Mouse (Mus musculus) midbrain, embryonic 15.5 days (tissue): Measurements from ENCODE around the gene Klf9. TPM values are rescaled to one million over a fixed set of nuclear protein-coding genes. Genes with fewer than 3 reads are reported as not detected.
A peak's percentile ranks its signal among the peaks of the same experiment; 100 is the strongest.

Experiments used
- ATAC-seq: fragments of 200-750 bp; cut with Nextera tagmentation; replicated peaks from 2 replicates; pipeline ENCODE4 v1.8.0; 2017; ENCODE audit warnings: moderate TSS enrichment
- H3K27ac ChIP-seq: fragments of 300-500 bp; sonication (generic); 2 replicates; pipeline ENCODE4 v1.5.1; 2015; ENCODE audit warnings: mild to moderate bottlenecking, inconsistent platforms
- H3K27me3 ChIP-seq: fragments of 300-500 bp; sonication (generic); replicated peaks from 2 replicates; pipeline ENCODE4 v1.6.1; 2015; ENCODE audit warnings: inconsistent platforms
- H3K36me3 ChIP-seq: fragments of 300-500 bp; sonication (generic); replicated peaks from 2 replicates; pipeline ENCODE4 v1.6.1; 2015; ENCODE audit warnings: inconsistent platforms
- H3K4me1 ChIP-seq: fragments of 300-500 bp; sonication (generic); 2 replicates; pipeline ENCODE4 v1.6.1; 2015; ENCODE audit warnings: inconsistent platforms
- H3K4me2 ChIP-seq: fragments of 300-500 bp; sonication (generic); 2 replicates; pipeline ENCODE4 v1.6.1; 2015; ENCODE audit warnings: inconsistent platforms, mild to moderate bottlenecking, moderate library complexity
- H3K4me3 ChIP-seq: fragments of 300-500 bp; sonication (generic); 2 replicates; pipeline ENCODE4 v1.5.1; 2015; ENCODE audit warnings: mild to moderate bottlenecking, inconsistent platforms
- H3K9ac ChIP-seq: fragments of 300-500 bp; sonication (generic); 2 replicates; pipeline ENCODE4 v1.6.1; 2015; ENCODE audit warnings: mild to moderate bottlenecking, inconsistent platforms
- H3K9me3 ChIP-seq: fragments of 300-500 bp; sonication (generic); 2 replicates; pipeline ENCODE4 v1.6.1; 2016; ENCODE audit warnings: inconsistent platforms
- WGBS: fragments of 180-500 bp; shearing (Covaris S2); methylation state at CpG from one replicate; pipeline ENCODE4 v1.1.7; 2015; ENCODE audit warnings: mixed read lengths; 5-methylcytosine and 5-hydroxymethylcytosine counted together
- polyA plus RNA-seq: library from polyadenylated mRNA; unstranded; fragments of >200 nt; fragmentation: Nextera tagmentation; extraction: Ambion mirVana; gene quantifications from 2 replicates; pipeline ENCODE4 v1.2.1, GENCODE M21; 2015

Klf9 gene
- polyA plus RNA-seq: 2.4 and 2.7 TPM in 2 replicates

DNA sequence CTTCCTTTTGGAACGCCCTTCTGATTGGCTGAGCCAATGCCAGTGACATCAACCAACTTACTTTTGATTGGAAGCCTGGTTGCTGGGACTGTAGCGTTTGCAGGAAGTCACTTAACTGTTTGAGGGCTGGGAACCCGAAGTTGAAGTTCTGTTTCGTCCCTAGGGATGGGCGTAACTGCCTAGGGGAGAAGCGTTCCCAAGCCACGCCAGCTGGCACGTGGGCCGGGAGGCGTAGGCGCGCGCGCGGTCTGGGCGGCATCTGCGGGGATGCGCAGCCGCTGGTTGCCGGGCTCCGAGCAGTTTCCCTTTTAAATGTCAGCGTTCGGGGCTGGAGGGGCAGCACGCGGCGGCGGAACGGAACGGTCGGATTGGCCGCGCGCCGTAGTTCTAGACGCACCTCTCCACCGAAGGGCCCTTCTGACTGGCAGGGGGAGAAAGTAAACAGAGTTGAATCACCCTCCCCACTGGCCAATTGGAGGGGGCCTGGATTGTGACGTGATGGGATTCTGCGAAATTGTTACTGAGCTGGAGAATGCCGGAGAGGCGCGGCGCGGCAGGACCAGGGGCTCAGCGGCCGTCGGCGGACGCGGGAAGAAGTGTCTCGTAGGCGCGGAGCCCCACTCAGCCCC lies at the start of gene Klf9:
TSS of gene Klf9 (plus strand) at position 538 of the 629 bp plus-strand sequence.
- no peaks in the 10 kb centered on the region for H3K36me3 ChIP-seq
- H3K27me3 ChIP-seq: peaks cover 64% of the 10 kb centered on the region
- peak within 1 kb of the TSS; percentile 100 for H3K4me2 ChIP-seq
- H3K4me3 ChIP-seq: peak within 1 kb of the TSS; percentile 64
- H3K27ac ChIP-seq: peak within 1 kb of the TSS; percentile 63
- no peaks in the 10 kb centered on the region for H3K9me3 ChIP-seq
- peak within 1 kb of the TSS; percentile 48 for H3K9ac ChIP-seq
- WGBS: under 1% methylated on average over 52 of the region's 52 CpGs
- H3K4me1 ChIP-seq: peaks cover 30% of the 10 kb centered on the region
- peak; percentile 94 for ATAC-seq

DNA sequence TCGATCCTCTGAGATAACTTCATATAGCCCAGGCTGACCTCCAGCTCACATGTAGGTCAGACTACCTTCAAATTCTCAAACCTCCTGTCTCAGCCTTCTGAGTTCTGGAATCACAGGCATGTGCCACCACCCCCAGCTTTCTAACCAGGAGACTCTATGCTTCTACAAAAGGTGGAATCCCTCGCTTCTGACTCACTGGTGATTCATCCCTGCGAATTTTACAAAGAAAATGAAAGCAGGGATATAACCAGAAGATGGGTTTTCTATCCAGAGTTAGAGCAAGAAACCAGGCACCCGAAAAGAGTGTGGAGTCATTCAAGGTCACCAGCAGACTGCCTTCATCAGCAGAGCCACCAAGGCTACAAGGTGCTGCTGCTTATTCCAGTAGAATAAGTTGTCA lies 49.4 kb upstream of the Klf9 start:
- Histone ChIP-seq H3K4me2 (no peak overlapping the region), H3K9ac (no peak overlapping the region), H3K27ac (no peak overlapping the region), H3K4me3 (no peak overlapping the region), H3K36me3 (no peaks in the 10 kb centered on the region), H3K27me3 (no peaks in the 10 kb centered on the region), H3K9me3 (no peaks in the 10 kb centered on the region), H3K4me1 (no peaks in the 10 kb centered on the region)
- ATAC-seq: no peak
- WGBS: 85% methylated on average over 4 of the region's 4 CpGs

DNA sequence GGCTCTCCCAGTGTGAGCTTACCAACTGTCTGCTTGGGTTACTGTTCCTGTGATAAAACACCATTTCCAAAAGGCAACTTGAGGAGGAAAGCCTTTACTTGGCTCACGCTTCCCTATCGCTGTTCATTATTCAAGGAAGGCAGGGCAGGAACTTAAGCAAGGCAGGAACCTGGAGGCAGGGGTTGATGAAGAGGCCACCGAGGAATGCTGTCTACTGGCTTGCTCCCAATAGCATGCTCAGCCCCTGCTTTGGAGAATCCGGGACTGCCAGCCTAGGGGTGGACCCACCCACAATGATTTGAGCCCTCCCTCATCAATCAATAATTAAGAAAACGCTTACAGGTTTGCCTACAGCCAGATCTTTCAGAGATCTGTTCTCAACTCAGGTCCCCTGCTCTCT lies 47.5 kb upstream of the Klf9 start:
- H3K4me3 ChIP-seq: no peak overlapping the region
- H3K4me1 ChIP-seq: no peaks in the 10 kb centered on the region
- no peaks in the 10 kb centered on the region for H3K27me3 ChIP-seq
- H3K27ac ChIP-seq: no peak overlapping the region
- no peaks in the 10 kb centered on the region for H3K9me3 ChIP-seq
- no peaks in the 10 kb centered on the region for H3K36me3 ChIP-seq
- H3K4me2 ChIP-seq: no peak overlapping the region
- WGBS: 92% methylated on average over 5 of the region's 5 CpGs
- no peak for ATAC-seq
- H3K9ac ChIP-seq: no peak overlapping the region

DNA sequence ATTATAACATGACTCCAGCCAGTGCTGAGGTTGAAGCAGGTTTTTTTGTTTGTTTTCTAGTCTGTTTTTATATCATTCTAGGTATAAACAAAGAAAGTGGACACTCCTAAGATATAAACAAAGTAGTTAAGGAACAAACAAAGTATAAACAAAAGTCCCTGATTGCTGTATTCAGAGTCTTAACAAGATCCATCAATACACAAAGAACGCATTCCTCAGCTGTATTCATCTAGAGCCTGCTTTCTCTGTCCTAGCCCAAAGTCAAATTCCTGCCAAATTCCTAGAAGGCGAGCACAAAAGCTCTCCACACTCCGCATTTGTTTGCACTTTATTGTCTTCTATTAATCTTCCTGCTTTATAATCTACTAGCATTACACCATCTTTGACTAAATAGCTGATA lies 46.1 kb upstream of the Klf9 start:
- no peak overlapping the region for H3K4me2 ChIP-seq
- H3K9ac ChIP-seq: no peak overlapping the region
- H3K27me3 ChIP-seq: no peaks in the 10 kb centered on the region
- no peaks in the 10 kb centered on the region for H3K9me3 ChIP-seq
- H3K27ac ChIP-seq: no peak overlapping the region
- H3K36me3 ChIP-seq: no peaks in the 10 kb centered on the region
- ATAC-seq: no peak
- WGBS: 57% methylated on average over 3 of the region's 3 CpGs
- H3K4me3 ChIP-seq: no peak overlapping the region
- H3K4me1 ChIP-seq: no peaks in the 10 kb centered on the region

DNA sequence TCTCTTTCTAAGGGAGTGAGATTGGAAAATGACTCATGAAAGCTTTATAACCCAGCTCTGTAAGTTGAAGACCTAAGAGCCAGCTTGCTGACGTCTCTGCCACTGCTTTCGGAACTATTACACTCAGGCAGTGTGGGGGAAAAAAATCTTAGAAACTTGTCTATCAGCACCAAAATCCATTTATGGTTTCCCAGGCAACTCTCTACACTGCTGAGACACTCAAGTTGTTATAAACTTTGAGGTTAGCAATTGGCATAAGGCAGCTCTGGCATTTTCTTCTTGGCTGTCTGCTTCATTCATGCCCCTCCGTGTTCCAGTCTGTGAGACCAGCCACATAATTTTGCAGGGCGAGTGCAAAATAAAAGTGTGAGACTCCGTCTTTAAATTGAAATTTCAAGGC lies 34.2 kb upstream of the Klf9 start:
- ATAC-seq: no peak

DNA sequence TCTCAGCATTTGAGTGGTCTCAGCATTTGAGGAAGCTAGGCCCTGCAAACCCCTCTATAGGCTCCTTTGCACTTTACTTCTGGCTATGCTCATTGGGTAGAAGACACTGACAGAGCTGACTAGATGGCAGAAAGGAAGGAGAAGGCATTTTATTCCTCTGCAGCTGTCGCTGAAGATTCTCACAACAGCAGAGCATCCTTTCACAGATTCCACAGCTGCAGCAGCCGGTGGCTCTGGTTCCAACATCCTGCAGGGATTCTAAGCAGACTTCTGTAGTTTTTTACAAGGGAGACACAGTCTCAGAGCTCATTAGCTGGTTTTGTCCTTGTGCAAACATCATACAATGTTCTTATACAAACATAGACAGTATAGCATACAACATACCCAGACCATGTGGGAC lies 33.7 kb upstream of the Klf9 start:
- H3K27me3 ChIP-seq: no peaks in the 10 kb centered on the region

More for the DNA sequence above, 34.2 kb upstream of the Klf9 start:
- Histone ChIP-seq H3K9me3 (no peaks in the 10 kb centered on the region), H3K9ac (no peak overlapping the region), H3K4me2 (no peak overlapping the region), H3K4me3 (no peak overlapping the region), H3K27me3 (no peaks in the 10 kb centered on the region), H3K4me1 (no peaks in the 10 kb centered on the region), H3K27ac (no peak overlapping the region), H3K36me3 (no peaks in the 10 kb centered on the region)
- 72% methylated on average over 5 of the region's 5 CpGs for WGBS

DNA sequence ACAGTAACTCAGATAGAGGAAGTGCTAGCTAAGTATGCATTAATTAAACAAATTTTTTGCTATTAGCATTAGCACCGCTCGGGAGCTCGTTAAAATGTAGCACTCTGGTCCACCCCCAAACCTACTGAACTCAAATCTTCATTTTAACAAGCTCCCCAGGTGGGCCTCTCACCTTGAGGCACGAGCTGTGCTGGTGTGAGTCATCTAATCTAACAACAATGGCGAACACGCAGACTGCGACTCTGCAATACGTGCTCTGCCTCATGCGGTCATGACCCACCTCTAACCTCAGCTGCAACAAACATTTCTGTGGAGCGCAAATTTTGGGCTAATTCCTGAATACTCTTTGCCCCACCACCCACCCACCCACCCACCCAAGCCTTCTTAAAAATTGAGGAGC lies 19.2 kb upstream of the Klf9 start:
- Histone ChIP-seq H3K27me3 (no peaks in the 10 kb centered on the region), H3K9me3 (no peaks in the 10 kb centered on the region), H3K4me3 (no peak overlapping the region), H3K9ac (no peak overlapping the region), H3K27ac (no peak overlapping the region), H3K4me1 (no peaks in the 10 kb centered on the region), H3K4me2 (no peak overlapping the region), H3K36me3 (no peaks in the 10 kb centered on the region)
- 31% methylated on average over 10 of the region's 10 CpGs for WGBS
- no peak for ATAC-seq

More for the DNA sequence above, 33.7 kb upstream of the Klf9 start:
- H3K9ac ChIP-seq: no peak overlapping the region
- ATAC-seq: no peak
- no peak overlapping the region for H3K4me2 ChIP-seq
- H3K9me3 ChIP-seq: no peaks in the 10 kb centered on the region
- no peak overlapping the region for H3K27ac ChIP-seq
- H3K36me3 ChIP-seq: no peaks in the 10 kb centered on the region
- H3K4me1 ChIP-seq: no peaks in the 10 kb centered on the region
- no peak overlapping the region for H3K4me3 ChIP-seq
- 53% methylated on average over 2 of the region's 2 CpGs for WGBS

DNA sequence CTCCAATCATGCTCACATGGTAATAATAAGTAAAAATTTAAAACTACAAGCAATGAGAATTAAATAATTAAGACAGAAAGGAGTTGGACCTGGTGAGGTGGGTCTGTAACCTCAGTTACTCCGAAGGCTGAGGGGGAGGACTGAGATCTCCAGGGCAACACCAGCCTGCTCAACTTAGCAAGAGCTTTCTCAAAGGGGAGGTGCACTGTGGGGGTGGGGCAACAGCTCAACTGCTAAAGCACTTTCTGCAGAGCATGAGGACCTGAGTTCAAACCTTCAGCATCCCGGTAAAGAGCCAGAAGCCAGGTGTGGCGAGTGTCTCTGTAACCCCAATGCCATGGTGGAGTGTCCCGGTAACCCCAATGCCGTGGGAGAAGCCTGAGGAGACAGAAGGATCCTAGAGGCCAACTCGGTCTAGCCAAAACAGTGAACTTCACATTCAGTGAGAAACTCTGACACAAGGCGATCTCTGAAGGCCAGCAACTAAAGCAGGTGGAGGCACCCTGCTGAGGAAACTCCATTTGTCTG lies 16.9 kb upstream of the Klf9 start:
- Histone ChIP-seq H3K4me1 (no peaks in the 10 kb centered on the region), H3K27me3 (no peaks in the 10 kb centered on the region), H3K9ac (no peak overlapping the region), H3K9me3 (no peaks in the 10 kb centered on the region), H3K36me3 (no peaks in the 10 kb centered on the region), H3K27ac (no peak overlapping the region), H3K4me3 (no peak overlapping the region), H3K4me2 (no peak overlapping the region)
- 76% methylated on average over 7 of the region's 7 CpGs for WGBS
- ATAC-seq: no peak

DNA sequence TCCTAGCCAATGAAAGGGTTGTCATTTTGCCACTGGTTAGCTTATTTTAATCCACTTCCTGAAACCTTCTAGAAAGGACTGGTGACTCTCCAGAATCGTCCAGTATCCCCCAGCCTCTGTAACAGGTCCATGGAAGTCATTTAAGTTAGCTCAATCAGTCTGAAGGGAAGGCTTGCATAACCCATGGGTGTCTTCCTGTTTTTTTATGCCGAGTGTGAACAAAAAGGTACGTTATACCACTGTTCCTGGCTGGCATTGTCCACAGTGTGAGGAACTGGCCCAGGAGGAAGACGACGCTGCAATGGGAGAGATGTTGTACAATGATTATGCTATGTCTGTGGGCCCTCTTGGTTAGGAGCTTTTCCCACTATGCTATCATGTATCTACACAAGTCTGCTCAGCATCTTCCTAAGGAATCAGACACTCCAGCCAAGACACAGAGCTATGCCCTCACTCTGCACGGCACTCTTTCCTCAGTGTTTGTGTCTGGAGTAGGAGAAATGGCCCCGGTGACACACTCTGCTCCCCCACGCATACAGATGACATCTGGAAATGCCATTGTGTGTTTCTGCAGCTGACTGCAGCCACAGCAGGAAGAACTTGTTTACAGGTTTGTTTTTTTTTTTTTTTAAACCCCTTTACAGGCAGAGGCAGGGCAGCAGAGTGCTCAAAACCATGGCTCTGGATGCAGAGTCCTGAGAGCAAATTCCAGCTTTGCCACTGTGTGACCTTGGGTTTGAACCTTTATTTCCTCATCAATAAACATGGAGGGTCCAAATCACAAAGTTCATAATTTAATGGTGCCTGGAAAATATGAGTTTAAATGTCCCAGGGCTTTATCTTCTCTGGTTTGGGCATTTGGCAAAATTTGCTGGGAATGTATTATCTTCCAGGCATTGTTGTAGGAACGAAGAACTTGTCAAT lies 15.5 kb upstream of the Klf9 start:
- ATAC-seq: no peak
- WGBS: 74% methylated on average over 9 of the region's 9 CpGs
- no peaks in the 10 kb centered on the region for H3K9me3 ChIP-seq
- no peaks in the 10 kb centered on the region for H3K27me3 ChIP-seq
- H3K4me2 ChIP-seq: no peak overlapping the region
- H3K36me3 ChIP-seq: no peaks in the 10 kb centered on the region
- H3K4me3 ChIP-seq: no peak overlapping the region
- H3K27ac ChIP-seq: no peak overlapping the region
- H3K4me1 ChIP-seq: no peaks in the 10 kb centered on the region
- H3K9ac ChIP-seq: no peak overlapping the region

DNA sequence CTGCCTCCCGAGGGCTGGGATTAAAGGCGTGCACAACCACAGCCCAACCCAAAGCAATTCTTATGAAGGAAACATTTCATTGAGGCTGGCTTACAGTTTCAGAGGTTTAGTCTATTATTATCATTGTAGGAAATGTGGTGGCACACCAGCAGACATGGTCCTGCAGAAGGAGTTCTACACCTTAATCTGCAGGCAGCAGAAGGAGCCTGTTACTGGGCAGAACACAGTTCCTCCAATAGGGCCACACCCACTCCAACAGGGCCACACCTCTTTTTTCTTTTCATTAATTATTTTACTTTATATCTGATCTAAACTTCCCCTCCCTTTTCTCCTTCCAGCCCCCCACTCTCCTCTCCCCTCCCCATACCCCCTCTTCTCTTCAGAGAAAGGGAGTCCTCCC lies 11.1 kb upstream of the Klf9 start:
- no peaks in the 10 kb centered on the region for H3K36me3 ChIP-seq
- H3K9me3 ChIP-seq: no peaks in the 10 kb centered on the region
- WGBS: 93% methylated on average over 2 of the region's 2 CpGs
- no peak overlapping the region for H3K27ac ChIP-seq
- H3K4me2 ChIP-seq: no peak overlapping the region
- H3K9ac ChIP-seq: no peak overlapping the region
- H3K4me3 ChIP-seq: no peak overlapping the region
- H3K4me1 ChIP-seq: peaks cover 12% of the 10 kb centered on the region
- H3K27me3 ChIP-seq: peaks cover 13% of the 10 kb centered on the region
- no peak for ATAC-seq

DNA sequence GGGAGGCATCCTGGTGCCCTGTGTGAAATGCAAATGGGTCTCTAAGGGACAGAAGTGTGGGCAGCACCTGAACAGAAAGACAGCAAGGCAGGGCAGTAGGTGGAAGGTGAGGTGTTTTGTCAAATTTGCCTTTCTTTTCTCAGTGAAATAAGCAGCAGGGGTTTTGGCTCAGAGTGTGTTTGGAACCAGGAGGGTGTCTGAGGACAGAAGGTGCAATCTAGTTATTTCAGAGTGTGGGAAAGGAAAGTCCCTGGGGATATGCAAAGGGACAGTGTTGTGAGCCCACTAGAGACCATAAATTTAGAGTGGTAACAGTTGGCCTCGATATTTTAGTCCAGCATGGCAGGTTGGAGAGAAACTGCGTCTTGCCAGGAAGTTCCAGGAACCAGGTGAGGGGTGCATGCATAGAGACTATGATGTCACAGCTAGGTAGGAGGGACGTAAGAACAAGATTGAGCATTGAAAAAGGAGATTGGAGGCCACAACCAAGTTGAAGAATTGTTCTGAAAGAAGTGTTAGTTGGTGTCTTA lies 8.9 kb upstream of the Klf9 start:
- Histone ChIP-seq H3K27ac (no peak overlapping the region), H3K4me2 (no peak overlapping the region), H3K4me3 (no peak overlapping the region), H3K9ac (no peak overlapping the region), H3K36me3 (no peaks in the 10 kb centered on the region), H3K4me1 (peaks cover 29% of the 10 kb centered on the region), H3K9me3 (no peaks in the 10 kb centered on the region), H3K27me3 (peaks cover 34% of the 10 kb centered on the region)
- ATAC-seq: no peak
- WGBS: 63% methylated on average over 3 of the region's 3 CpGs

DNA sequence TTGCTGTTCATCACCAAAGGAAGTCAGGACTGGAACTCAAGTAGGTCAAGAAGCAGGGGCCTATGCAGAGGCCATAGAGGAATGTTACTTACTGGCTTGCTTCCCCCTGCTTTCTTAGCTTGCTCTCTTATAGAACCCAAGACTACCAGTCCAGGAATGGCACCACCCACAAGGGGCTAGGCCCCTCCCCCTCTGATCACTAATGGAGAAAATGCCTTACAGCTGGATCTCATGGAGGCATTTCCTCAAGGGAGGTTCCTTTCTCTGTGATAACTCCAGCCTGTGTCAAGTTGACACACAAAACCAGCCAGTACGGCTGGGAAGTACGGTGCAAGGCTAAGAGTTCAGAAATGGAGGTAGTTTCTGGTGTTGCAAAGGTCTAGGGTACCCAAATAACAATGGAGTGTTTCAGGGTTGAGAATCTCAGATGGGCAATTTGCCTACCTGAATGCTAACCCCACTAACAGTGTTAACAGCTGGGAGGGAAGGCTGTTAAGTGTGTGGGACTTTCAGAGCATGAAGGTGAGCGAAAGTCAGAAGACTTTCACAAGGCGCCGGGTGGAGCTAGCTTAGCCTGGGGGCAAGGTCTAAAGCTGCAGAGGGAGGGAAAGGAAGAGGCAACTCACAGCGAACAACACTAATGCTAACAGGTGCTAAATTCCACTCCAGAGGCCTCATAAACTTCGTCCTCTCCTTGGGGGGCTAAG lies 8.2 kb upstream of the Klf9 start:
- Histone ChIP-seq H3K27me3 (peaks cover 39% of the 10 kb centered on the region), H3K9me3 (no peaks in the 10 kb centered on the region), H3K4me2 (no peak overlapping the region), H3K9ac (no peak overlapping the region), H3K4me1 (peaks cover 29% of the 10 kb centered on the region), H3K36me3 (no peaks in the 10 kb centered on the region), H3K27ac (no peak overlapping the region), H3K4me3 (no peak overlapping the region)
- WGBS: 31% methylated on average over 7 of the region's 7 CpGs
- ATAC-seq: no peak
